Mouse (Mus musculus): ENCODE data around the gene Hoxa7. TPM values are rescaled to one million over a fixed set of nuclear protein-coding genes. Genes with fewer than 3 reads are reported as not detected.
A peak's percentile ranks its signal among the peaks of the same experiment; 100 is the strongest.

Gene Hoxa7
- polyA plus RNA-seq, 1 experiment from 2014 or later, result not detected

- Histone ChIP-seq H3K27ac (no peak overlapping the region), H3K9me3 (no peaks in the 10 kb centered on the region), H3K4me3 (no peak overlapping the region), H3K36me3 (replicated peaks) (no peaks in the 10 kb centered on the region), H3K9ac (no peak overlapping the region), H3K27me3 (replicated peaks) (peaks cover 92% of the 10 kb centered on the region), H3K4me1 (peaks cover 6% of the 10 kb centered on the region), H3K4me2 (no peak overlapping the region)
- no peak for ATAC-seq (replicated peaks)
- WGBS, result 2% methylated on average over 6 of the region's 6 CpGs
Measured at GRCm38 (mm10) chr6:52176391-52176790, 45.3 kb downstream of the Hoxa7 start.

GRCm38 (mm10) chr6:52175864-52176263, 45.8 kb downstream of the Hoxa7 start:
- no peak overlapping the region for H3K27ac ChIP-seq
- WGBS, result 0% methylated on average over 10 of the region's 35 CpGs
- no peak for ATAC-seq (replicated peaks)
- peaks cover 92% of the 10 kb centered on the region for H3K27me3 ChIP-seq (replicated peaks)
- H3K4me1 ChIP-seq, result peaks cover 6% of the 10 kb centered on the region
- no peaks in the 10 kb centered on the region for H3K9me3 ChIP-seq
- H3K36me3 ChIP-seq (replicated peaks), result no peaks in the 10 kb centered on the region
- H3K4me2 ChIP-seq, result no peak overlapping the region
- H3K4me3 ChIP-seq, result no peak overlapping the region
- no peak overlapping the region for H3K9ac ChIP-seq

- ATAC-seq (replicated peaks), result no peak
- WGBS, result under 1% methylated on average over 40 of the region's 41 CpGs
- peaks cover 92% of the 10 kb centered on the region for H3K27me3 ChIP-seq (replicated peaks)
- H3K4me3 ChIP-seq, result no peak overlapping the region
- H3K9me3 ChIP-seq, result no peaks in the 10 kb centered on the region
- H3K4me2 ChIP-seq, result no peak overlapping the region
- no peak overlapping the region for H3K9ac ChIP-seq
- peaks cover 6% of the 10 kb centered on the region for H3K4me1 ChIP-seq
- no peaks in the 10 kb centered on the region for H3K36me3 ChIP-seq (replicated peaks)
- H3K27ac ChIP-seq, result no peak overlapping the region
Measured at GRCm38 (mm10) chr6:52174968-52175751, 46.5 kb downstream of the Hoxa7 start.

GRCm38 (mm10) chr6:52173648-52174047, 48.0 kb downstream of the Hoxa7 start:
- Histone ChIP-seq H3K9me3 (no peaks in the 10 kb centered on the region), H3K36me3 (replicated peaks) (no peaks in the 10 kb centered on the region), H3K27ac (no peak overlapping the region), H3K27me3 (replicated peaks) (peaks cover 87% of the 10 kb centered on the region), H3K4me3 (no peak overlapping the region), H3K9ac (no peak overlapping the region), H3K4me2 (no peak overlapping the region), H3K4me1 (peaks cover 6% of the 10 kb centered on the region)
- ATAC-seq (replicated peaks), result no peak
- 5% methylated on average over 4 of the region's 4 CpGs for WGBS

GRCm38 (mm10) chr6:52172501-52172900, 49.2 kb downstream of the Hoxa7 start:
- Histone ChIP-seq H3K4me1 (peaks cover 6% of the 10 kb centered on the region), H3K9ac (no peak overlapping the region), H3K27ac (no peak overlapping the region), H3K27me3 (replicated peaks) (peaks cover 87% of the 10 kb centered on the region), H3K9me3 (no peaks in the 10 kb centered on the region), H3K4me2 (peak overlapping the region; percentile 29; the same call in 1 of the 2 replicates), H3K4me3 (no peak overlapping the region), H3K36me3 (replicated peaks) (no peaks in the 10 kb centered on the region)
- no peak for ATAC-seq (replicated peaks)
- WGBS, result under 1% methylated on average over 34 of the region's 35 CpGs

- Histone ChIP-seq H3K9me3 (no peaks in the 10 kb centered on the region), H3K4me2 (no peak overlapping the region), H3K4me1 (peaks cover 6% of the 10 kb centered on the region), H3K27ac (no peak overlapping the region), H3K27me3 (replicated peaks) (peaks cover 87% of the 10 kb centered on the region), H3K4me3 (no peak overlapping the region), H3K9ac (no peak overlapping the region), H3K36me3 (replicated peaks) (no peaks in the 10 kb centered on the region)
- no peak for ATAC-seq (replicated peaks)
- WGBS, result 2% methylated on average over 7 of the region's 7 CpGs
Measured at GRCm38 (mm10) chr6:52171938-52172337, 49.7 kb downstream of the Hoxa7 start.

GRCm38 (mm10) chr6:52171331-52171730, 50.3 kb downstream of the Hoxa7 start:
- no peak for ATAC-seq (replicated peaks)
- H3K27me3 ChIP-seq (replicated peaks), result peaks cover 87% of the 10 kb centered on the region
- H3K4me2 ChIP-seq, result no peak overlapping the region
- H3K9ac ChIP-seq, result no peak overlapping the region
- H3K27ac ChIP-seq, result no peak overlapping the region
- H3K36me3 ChIP-seq (replicated peaks), result no peaks in the 10 kb centered on the region
- no peaks in the 10 kb centered on the region for H3K9me3 ChIP-seq
- no peak overlapping the region for H3K4me3 ChIP-seq
- WGBS, result 3% methylated on average over 4 of the region's 4 CpGs
- peaks cover 6% of the 10 kb centered on the region for H3K4me1 ChIP-seq

- Histone ChIP-seq H3K27ac (no peak overlapping the region), H3K4me3 (no peak overlapping the region), H3K9ac (no peak overlapping the region), H3K4me1 (peaks cover 6% of the 10 kb centered on the region), H3K36me3 (replicated peaks) (no peaks in the 10 kb centered on the region), H3K9me3 (no peaks in the 10 kb centered on the region), H3K27me3 (replicated peaks) (peaks cover 88% of the 10 kb centered on the region), H3K4me2 (no peak overlapping the region)
- 5% methylated on average over 5 of the region's 5 CpGs for WGBS
- ATAC-seq (replicated peaks), result no peak
Measured at GRCm38 (mm10) chr6:52170898-52171223, 50.8 kb downstream of the Hoxa7 start.

GRCm38 (mm10) chr6:52170166-52170897, 51.3 kb downstream of the Hoxa7 start:
- Histone ChIP-seq H3K4me2 (no peak overlapping the region), H3K9me3 (no peaks in the 10 kb centered on the region), H3K4me3 (no peak overlapping the region), H3K27me3 (replicated peaks) (peaks cover 91% of the 10 kb centered on the region), H3K27ac (no peak overlapping the region), H3K9ac (no peak overlapping the region), H3K36me3 (replicated peaks) (no peaks in the 10 kb centered on the region), H3K4me1 (peaks cover 6% of the 10 kb centered on the region)
- WGBS, result 1% methylated on average over 40 of the region's 40 CpGs
- no peak for ATAC-seq (replicated peaks)

- no peak overlapping the region for H3K27ac ChIP-seq
- H3K4me1 ChIP-seq, result peaks cover 6% of the 10 kb centered on the region
- no peak overlapping the region for H3K9ac ChIP-seq
- no peak for ATAC-seq (replicated peaks)
- no peaks in the 10 kb centered on the region for H3K9me3 ChIP-seq
- WGBS, result 4% methylated on average over 16 of the region's 16 CpGs
- peaks cover 89% of the 10 kb centered on the region for H3K27me3 ChIP-seq (replicated peaks)
- no peak overlapping the region for H3K4me2 ChIP-seq
- no peaks in the 10 kb centered on the region for H3K36me3 ChIP-seq (replicated peaks)
- H3K4me3 ChIP-seq, result no peak overlapping the region
Measured at GRCm38 (mm10) chr6:52169499-52170165, 52.0 kb downstream of the Hoxa7 start.

- no peak overlapping the region for H3K27ac ChIP-seq
- H3K4me3 ChIP-seq, result no peak overlapping the region
Measured at GRCm38 (mm10) chr6:52168191-52169055, 53.2 kb downstream of the Hoxa7 start.

GRCm38 (mm10) chr6:52167736-52168161, 53.9 kb downstream of the Hoxa7 start:
- no peaks in the 10 kb centered on the region for H3K36me3 ChIP-seq (replicated peaks)
- WGBS, result 2% methylated on average over 14 of the region's 14 CpGs
- no peak overlapping the region for H3K9ac ChIP-seq
- H3K27ac ChIP-seq, result no peak overlapping the region
- H3K4me2 ChIP-seq, result no peak overlapping the region
- H3K4me3 ChIP-seq, result no peak overlapping the region
- no peaks in the 10 kb centered on the region for H3K9me3 ChIP-seq
- H3K4me1 ChIP-seq, result peaks cover 5% of the 10 kb centered on the region
- H3K27me3 ChIP-seq (replicated peaks), result peaks cover 91% of the 10 kb centered on the region
- no peak for ATAC-seq (replicated peaks)

More at GRCm38 (mm10) chr6:52168191-52169055, 53.2 kb downstream of the Hoxa7 start:
- Histone ChIP-seq H3K9ac (no peak overlapping the region), H3K36me3 (replicated peaks) (no peaks in the 10 kb centered on the region), H3K27me3 (replicated peaks) (peaks cover 91% of the 10 kb centered on the region), H3K9me3 (no peaks in the 10 kb centered on the region), H3K4me2 (no peak overlapping the region), H3K4me1 (peaks cover 6% of the 10 kb centered on the region)
- under 1% methylated on average over 42 of the region's 42 CpGs for WGBS
- no peak for ATAC-seq (replicated peaks)
